Mouse (Mus musculus) heart, postnatal 0 days (tissue): ENCODE data around the gene Med13.

ENCODE experiments used
- CTCF ChIP-seq: IDR thresholded peaks from 2 replicates; pipeline ENCODE4 v1.5.1; 2016; ENCODE audit warnings: antibody characterized with exemption, control low read depth, low read depth
- EP300 ChIP-seq: IDR thresholded peaks from 2 replicates; pipeline ENCODE4 v1.6.1; 2016; ENCODE audit warnings: antibody characterized with exemption, low read depth

- TF ChIP-seq CTCF (no peak), EP300 (no peak)
Measured at GRCm38 (mm10) chr11:86226646-86227180, 130.7 kb downstream of the Med13 start.
